Mouse (Mus musculus) gastrocnemius, postnatal 4 days (tissue): ENCODE measurements around the gene Frzb. TPM values are rescaled to one million over a fixed set of nuclear protein-coding genes. Genes with fewer than 3 reads are reported as not detected.
A peak's percentile ranks its signal among the peaks of the same experiment; 100 is the strongest.

Source experiments
- DNase-seq, 2 experiments: peaks; one replicate each; pipeline ENCODE4 v3.0.0; 2021 to 2022; ENCODE audit warnings: low spot score in 2 of 2, mixed read lengths in 2 of 2
- total RNA-seq, 2 experiments: library from RNA; stranded (reverse); gene quantifications; 2 replicates each; pipeline ENCODE4 v1.2.3; 2021

The Frzb gene
- total RNA-seq, 2 experiments from 2014 or later: 50.7 to 62.7 TPM

DNA sequence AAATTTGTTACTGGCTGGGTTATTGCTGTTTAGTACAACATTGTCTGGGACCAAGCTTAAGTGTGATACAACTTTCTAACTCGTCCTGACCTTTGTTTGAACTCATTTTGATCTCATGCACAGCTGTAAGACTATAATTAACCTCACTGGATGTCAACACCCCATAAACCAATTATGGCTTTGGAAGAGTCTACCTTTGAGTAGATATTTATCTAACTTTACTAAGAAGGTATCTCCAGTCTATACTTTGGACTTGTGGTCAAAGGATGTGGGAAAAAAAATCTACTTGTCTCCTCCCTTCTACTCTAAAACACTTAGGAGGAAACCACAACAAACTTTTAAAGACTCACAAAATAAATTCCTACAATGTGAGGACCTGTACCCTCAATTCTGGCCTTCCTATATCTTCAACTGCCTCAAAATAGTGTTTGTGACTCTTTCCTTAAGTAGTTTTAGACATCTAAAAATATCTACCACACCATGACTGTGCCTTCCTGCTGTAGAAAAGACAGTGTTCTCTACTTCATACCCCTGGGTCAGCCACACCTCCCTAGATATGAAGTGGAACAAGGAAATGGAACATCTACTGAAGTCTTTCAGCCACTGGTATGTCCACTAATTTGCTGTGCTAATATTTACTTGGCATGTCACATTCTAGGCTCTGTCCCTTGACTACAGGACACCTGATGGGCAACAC, 16.9 kb downstream of the Frzb start:
- DNase-seq: no peak

GRCm38 (mm10) chr2:80423116-80423515, 24.3 kb downstream of the Frzb start:
- no peak for DNase-seq

GRCm38 (mm10) chr2:80421990-80422389, 25.4 kb downstream of the Frzb start:
- DNase-seq: no peak

DNA sequence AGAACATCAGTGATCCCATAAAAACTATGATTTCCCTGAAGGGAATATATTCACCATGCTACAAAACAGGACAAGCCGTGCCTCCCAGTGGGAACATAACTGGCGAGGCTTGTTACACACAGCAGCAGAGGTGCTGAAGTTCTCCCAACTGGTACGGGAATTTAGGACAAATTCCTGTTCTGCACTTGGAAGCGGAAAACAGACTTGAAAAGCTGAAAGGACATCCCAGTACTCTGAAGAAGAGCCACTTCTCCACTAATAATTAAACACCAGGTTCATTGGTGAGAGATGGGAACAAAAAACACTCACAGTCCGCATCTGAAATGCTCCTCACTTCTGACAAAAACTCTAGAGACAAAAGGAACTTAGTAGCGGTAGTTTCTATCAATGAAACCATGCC, 31.1 kb downstream of the Frzb start:
- no peak for DNase-seq

- no peak for DNase-seq
Observed at GRCm38 (mm10) chr2:80414387-80414786, 33.0 kb downstream of the Frzb start.

GRCm38 (mm10) chr2:80413124-80413523, 34.3 kb downstream of the Frzb start:
- DNase-seq: no peak

DNA sequence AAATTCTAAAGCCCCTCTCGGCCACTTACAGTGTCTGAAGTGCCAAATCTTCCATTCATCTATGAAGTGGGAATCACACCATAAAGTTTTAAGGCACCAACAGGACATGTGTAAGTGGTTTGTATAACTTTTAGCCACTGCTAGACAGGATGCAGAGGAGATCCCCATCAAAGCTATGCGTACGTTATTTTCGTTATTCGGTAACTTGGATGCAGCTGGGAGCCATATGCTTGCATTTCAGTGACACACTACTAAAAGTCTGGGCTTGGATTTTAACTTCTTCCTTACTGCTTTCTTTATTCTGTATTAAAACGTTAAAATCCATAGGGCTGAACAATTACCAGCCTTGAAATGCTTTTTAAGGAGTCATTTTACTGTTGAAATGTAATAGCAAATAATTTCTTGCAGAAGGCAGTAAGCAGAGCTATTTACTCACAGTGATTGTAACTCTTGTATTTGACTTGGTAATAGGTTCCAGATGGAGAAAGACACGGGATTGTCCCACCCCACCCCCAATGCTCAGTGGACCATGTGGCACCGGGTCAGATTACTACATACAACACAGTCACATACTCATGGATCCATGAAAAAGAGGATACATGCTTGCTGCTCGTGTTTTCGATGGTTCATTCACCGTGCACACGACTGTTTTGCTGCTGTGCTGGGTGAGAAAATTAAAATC, 37.4 kb downstream of the Frzb start:
- no peak for DNase-seq

GRCm38 (mm10) chr2:80404770-80405169, 42.7 kb downstream of the Frzb start:
- no peak for DNase-seq

GRCm38 (mm10) chr2:80398595-80399099, 48.8 kb downstream of the Frzb start:
- no peak for DNase-seq

- DNase-seq: no peak
Observed at GRCm38 (mm10) chr2:80396864-80397263, 50.6 kb downstream of the Frzb start.

DNA sequence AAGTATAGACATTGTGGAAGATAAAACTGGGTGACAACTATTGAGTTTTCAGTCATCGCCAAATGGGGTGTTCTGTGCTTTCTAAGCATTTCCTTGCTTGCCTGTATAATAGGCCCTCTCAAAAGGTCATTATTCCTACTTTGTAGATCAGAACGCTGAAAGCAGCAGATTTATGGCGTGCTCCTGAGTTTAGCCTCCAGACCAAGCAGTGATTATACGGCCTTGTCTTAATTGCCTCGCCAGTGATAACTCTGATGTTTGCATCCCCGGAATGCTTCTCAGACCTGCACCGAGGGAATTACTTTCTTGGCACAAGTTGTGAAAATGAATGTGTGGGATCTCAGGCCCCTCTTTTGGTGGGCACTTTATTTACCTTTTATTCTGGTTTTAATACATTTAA, 51.4 kb downstream of the Frzb start:
- DNase-seq: no peak

DNA sequence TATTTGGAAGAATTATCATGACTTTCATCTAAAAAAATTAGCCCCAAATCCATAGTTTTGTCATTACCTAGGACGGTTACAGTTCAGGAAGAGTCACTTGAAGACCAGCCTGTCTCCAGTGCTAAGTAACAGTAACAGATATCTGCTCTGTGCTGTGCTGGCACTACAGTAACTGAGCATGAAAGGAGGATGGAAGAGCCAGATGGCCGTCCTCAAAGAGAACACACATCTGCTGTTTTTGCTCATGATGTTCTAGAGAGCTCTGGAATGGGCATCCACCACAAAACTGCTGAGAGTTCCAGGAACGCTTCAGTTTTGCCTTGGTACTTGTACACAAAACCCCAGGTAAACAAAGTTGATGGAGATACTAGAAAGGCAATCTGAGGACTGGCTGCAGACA, 59.1 kb downstream of the Frzb start:
- DNase-seq: no peak

- peak in 1 of 2 experiments; percentile 14 for DNase-seq
Observed at GRCm38 (mm10) chr2:80387668-80388067, 59.8 kb downstream of the Frzb start.

- DNase-seq: no peak
Observed at GRCm38 (mm10) chr2:80386255-80386654, 61.2 kb downstream of the Frzb start.

GRCm38 (mm10) chr2:80384447-80384846, 63.0 kb downstream of the Frzb start:
- no peak for DNase-seq

GRCm38 (mm10) chr2:80379848-80380247, 67.6 kb downstream of the Frzb start:
- no peak for DNase-seq

DNA sequence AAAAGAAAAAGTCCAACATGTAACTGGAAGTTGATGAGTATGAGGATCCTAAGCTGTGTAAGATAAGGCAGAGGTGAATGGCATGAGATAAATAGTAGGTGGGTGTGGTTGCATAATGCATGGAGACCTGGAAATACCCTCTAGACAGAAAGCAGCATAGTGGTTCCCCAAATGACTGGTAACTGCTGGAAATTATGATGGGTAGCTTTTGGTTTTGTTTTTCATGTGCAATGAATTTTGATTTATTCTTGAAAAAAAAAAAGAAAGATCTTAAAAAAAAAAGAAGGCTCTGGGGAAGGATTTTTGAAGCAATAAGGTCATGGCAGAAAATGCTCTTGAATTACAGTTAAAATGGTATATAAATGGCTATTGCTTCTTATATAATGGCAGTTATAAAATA, 72.5 kb downstream of the Frzb start:
- DNase-seq: no peak

DNA sequence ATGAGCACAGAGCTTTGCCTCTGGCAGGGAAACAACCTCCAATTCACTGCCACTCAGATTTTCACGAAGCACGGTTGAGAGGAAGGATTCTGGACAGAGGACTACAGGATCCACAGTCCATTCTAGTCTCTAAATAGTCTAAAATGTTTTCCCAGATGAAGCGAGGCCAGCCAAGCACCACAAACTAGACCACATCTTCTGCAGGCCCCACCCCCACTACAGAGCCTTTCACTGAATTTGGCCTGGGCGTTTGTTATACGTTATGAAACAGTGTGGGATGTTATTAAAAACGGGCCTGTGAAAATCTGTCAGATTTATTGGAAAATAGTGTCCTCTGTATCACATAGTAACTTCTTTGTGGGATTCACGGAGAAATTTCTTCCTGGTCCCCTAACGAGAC, 76.0 kb downstream of the Frzb start:
- no peak for DNase-seq

Other genes with a start within 250 kb of the Frzb start
- gene Prdx6b, start 155.2 kb downstream of the Frzb start, total RNA-seq: not detected
- 10 to 100 TPM; 42.1 to 44.5 TPM for gene Dnajc10, start 132.2 kb downstream of the Frzb start, total RNA-seq
- gene Nckap1, start 133.8 kb upstream of the Frzb start, total RNA-seq: 10 to 100 TPM; 80.1 to 81.0 TPM
- 1 to 10 TPM; 9.0 to 9.3 TPM for gene Dusp19, start 169.4 kb upstream of the Frzb start, total RNA-seq
- gene Nup35, start 169.6 kb upstream of the Frzb start, total RNA-seq: 10 to 100 TPM; 14.0 to 14.7 TPM